Comparison of ENCODE assay signal across 28 mouse cellular contexts in genomic region chr9:48715042-48715441, GRCm38 (mm10).
A peak's percentile ranks its signal among the peaks of the same experiment; 100 is the strongest.
DNase-seq lines count a peak whose midpoint lies in the region; ATAC-seq and TF ChIP-seq lines count a peak whose summit lies in the region.
"Had no signal": no experiment of that assay in that cellular context is flagged by ENCODE, and none has a peak within 500 bp of the region (broad histone marks: within the 10 kb centered on the region; RNA-seq: fewer than 3 reads in every experiment).

No protein-coding gene starts in this region.

- H3K27ac ChIP-seq in gastrocnemius, adult 2 months = peak overlapping the region; percentile 93
- H3K27ac ChIP-seq in MEL (ENCODE audit: control insufficient read depth, low read depth, low read length) = no peak overlapping the region
- H3K27ac ChIP-seq: forebrain, embryonic 10.5 days; forebrain, embryonic 13.5 days; heart, embryonic 15.5 days; hindbrain, embryonic 14.5 days; hindbrain, postnatal 0 days had no signal

- intact Hi-C loops in gastrocnemius, adult 2 months (cut with DNase I) = no loop called here
- intact Hi-C loops in left cerebral cortex, postnatal 10 days (cut with DNase I) = no loop called here

- no peak overlapping the region for H3K4me3 ChIP-seq in gastrocnemius, adult 2 months
- no peak overlapping the region for H3K4me3 ChIP-seq in MEL (ENCODE audit: control insufficient read depth in 1 of 2, insufficient read depth in 1 of 2, low read depth in 2 of 2, low read length in 2 of 2)
- H3K4me3 ChIP-seq: forebrain, embryonic 10.5 days; forebrain, embryonic 13.5 days; heart, embryonic 12.5 days; heart, embryonic 15.5 days had no signal

- no peak for TF ChIP-seq CTCF in gastrocnemius, adult 2 months (IDR thresholded peaks at IDR 0.05)
- no peak for TF ChIP-seq CTCF in MEL (IDR thresholded peaks at IDR 0.05 in 2 of 3, conservative IDR thresholded peaks at IDR 0.05 in 1 of 3; ENCODE audit: control insufficient read depth in 1 of 3, insufficient read depth in 1 of 3, low read depth in 2 of 3, low read length in 3 of 3, poor library complexity in 1 of 3, severe bottlenecking in 1 of 3)

- peak; percentile 39; the same call in 1 of the 2 replicates for ATAC-seq in megakaryocyte, adult 5-6 weeks (ENCODE audit: poor library complexity, severe bottlenecking)
- ATAC-seq: activated CD4-positive, CD25-positive, alpha-beta regulatory T cell, adult 4 months; forebrain, embryonic 13.5 days; forebrain, embryonic 16.5 days; hindbrain, postnatal 0 days had no signal

- no peak for DNase-seq in gastrocnemius, adult 2 months
- no peak for DNase-seq in gastrocnemius, postnatal 4 days (ENCODE audit: low spot score in 2 of 2)
- DNase-seq in thymus, postnatal 14 days = peak; percentile 20
- DNase-seq in thymus, postnatal 25 days = no peak
- peak; percentile 19 for DNase-seq in MEL (ENCODE audit: low read depth, low spot score)
- DNase-seq in left cerebral cortex, postnatal 10 days (ENCODE audit: extremely low spot score in 1 of 2, low spot score in 2 of 2) = no peak
- DNase-seq in urinary bladder, postnatal 25 days (ENCODE audit: low spot score) = no peak
- DNase-seq: adrenal gland, postnatal 10 days; adrenal gland, postnatal 36 days; B cell, adult 2 months; cerebellum, adult 18-20 months; cerebellum, adult 9-10 months; cerebellum, postnatal 14 days; gastrocnemius, postnatal 14 days; heart, adult 18-20 months; heart, postnatal 10 days; heart, postnatal 36 days had no signal

- no peaks in the 10 kb centered on the region for H3K79me2 ChIP-seq in MEL (ENCODE audit: control insufficient read depth, insufficient read depth, low read length, poor library complexity)

- no peaks in the 10 kb centered on the region for H3K27me3 ChIP-seq in MEL (ENCODE audit: control insufficient read depth in 1 of 2, insufficient read depth in 2 of 2, low read length in 2 of 2)
- H3K27me3 ChIP-seq: CH12.LX; heart, embryonic 12.5 days; heart, embryonic 15.5 days had no signal

- no peak for TF ChIP-seq RAD21 in MEL (IDR thresholded peaks at IDR 0.05; ENCODE audit: low read depth, low read length)

- TF ChIP-seq POLR2A in MEL (IDR thresholded peaks at IDR 0.05; ENCODE audit: control insufficient read depth in 1 of 2, insufficient read depth in 1 of 2, low read depth in 1 of 2, low read length in 2 of 2, poor library complexity in 1 of 2) = no peak

- H3K9ac ChIP-seq in MEL (ENCODE audit: control insufficient read depth, low read depth, low read length, poor library complexity, severe bottlenecking) = no peak overlapping the region
- H3K9ac ChIP-seq: forebrain, embryonic 13.5 days; heart, embryonic 12.5 days; heart, embryonic 15.5 days; hindbrain, embryonic 14.5 days had no signal

- no peaks in the 10 kb centered on the region for H3K9me3 ChIP-seq in MEL (replicated peaks; ENCODE audit: insufficient read depth, low read length)
- H3K9me3 ChIP-seq: forebrain, embryonic 10.5 days; forebrain, embryonic 13.5 days; G1E; heart, embryonic 12.5 days; heart, embryonic 15.5 days had no signal

- peaks cover 15 to 49% of the 10 kb centered on the region in 2 experiments for H3K4me1 ChIP-seq in MEL (ENCODE audit: control insufficient read depth in 1 of 2, insufficient read depth in 2 of 2, low read length in 2 of 2)

- peaks cover 0 to 26% of the 10 kb centered on the region in 2 experiments; a peak in 2 of 4 replicates for H3K36me3 ChIP-seq in MEL (ENCODE audit: control insufficient read depth in 1 of 2, insufficient read depth in 2 of 2, low read length in 2 of 2)
- H3K36me3 ChIP-seq: heart, embryonic 12.5 days; heart, embryonic 15.5 days had no signal

- TF ChIP-seq EP300 in MEL (IDR thresholded peaks at IDR 0.05; ENCODE audit: low read depth in 1 of 2, low read length in 2 of 2) = no peak; a peak in 1 of 4 replicates

TF ChIP-seq in MEL, 35 proteins besides CTCF, POLR2A, EP300 and RAD21:
- TF ChIP-seq RCOR1 (IDR thresholded peaks at IDR 0.05; ENCODE audit: low read depth, low read length) = peak; percentile 69
- no peak for TF ChIP-seq MAZ (IDR thresholded peaks at IDR 0.05; ENCODE audit: low read depth, low read length)
- TF ChIP-seq NELFE (IDR thresholded peaks at IDR 0.05; ENCODE audit: low read depth, low read length) = no peak
- TF ChIP-seq GATA1 (IDR thresholded peaks at IDR 0.05; ENCODE audit: low read depth, low read length) = peak; percentile 57; the same call in 1 of the 2 replicates
- 0 out of 2 replicates have a peak, but pooled peaks have one; percentile 19 for TF ChIP-seq TCF12 (IDR thresholded peaks at IDR 0.05; ENCODE audit: low read depth, low read length)
- TF ChIP-seq NRF1 (IDR thresholded peaks at IDR 0.05; ENCODE audit: insufficient read depth, low read depth, low read length, poor library complexity, severe bottlenecking) = no peak

Comparison
In these comparisons a context has a peak if more than half of its experiments do, and no peak if none do; other contexts are left out.
1. DNase-seq: peak in thymus, postnatal 14 days (single experiment) and MEL (single experiment); none in gastrocnemius, adult 2 months (single experiment), gastrocnemius, postnatal 4 days (0 of 2), thymus, postnatal 25 days (single experiment), left cerebral cortex, postnatal 10 days (0 of 2) and urinary bladder, postnatal 25 days (single experiment).